Mouse (Mus musculus) kidney, embryonic 15.5 days (tissue): Measurements from ENCODE around the gene Lhx4. TPM values are rescaled to one million over a fixed set of nuclear protein-coding genes. Genes with fewer than 3 reads are reported as not detected.

Source experiments
- ATAC-seq: fragments of 200-750 bp; cut with Nextera tagmentation; replicated peaks from 2 replicates; pipeline ENCODE4 v1.8.0; 2017; ENCODE audit warnings: moderate TSS enrichment; ENCODE audit not compliant: low FRiP score
- H3K27ac ChIP-seq: fragments of 300-500 bp; sonication (generic); 2 replicates; pipeline ENCODE4 v1.5.1; 2015; ENCODE audit warnings: mild to moderate bottlenecking, inconsistent platforms
- H3K27me3 ChIP-seq: fragments of 300-500 bp; sonication (generic); 2 replicates; pipeline ENCODE4 v1.6.1; 2015; ENCODE audit warnings: inconsistent platforms
- H3K36me3 ChIP-seq: fragments of 300-500 bp; sonication (generic); 2 replicates; pipeline ENCODE4 v1.6.1; 2015; ENCODE audit warnings: inconsistent platforms
- H3K4me1 ChIP-seq: fragments of 300-500 bp; sonication (generic); 2 replicates; pipeline ENCODE4 v1.6.1; 2015; ENCODE audit warnings: inconsistent platforms
- H3K4me2 ChIP-seq: fragments of 300-500 bp; sonication (generic); 2 replicates; pipeline ENCODE4 v1.6.1; 2015; ENCODE audit warnings: moderate library complexity, mild to moderate bottlenecking, inconsistent platforms
- H3K4me3 ChIP-seq: fragments of 300-500 bp; sonication (generic); replicated peaks from 2 replicates; pipeline ENCODE4 v1.5.1; 2015; ENCODE audit warnings: mild to moderate bottlenecking, inconsistent platforms
- H3K9ac ChIP-seq: fragments of 300-500 bp; sonication (generic); 2 replicates; pipeline ENCODE4 v1.6.1; 2015; ENCODE audit warnings: mild to moderate bottlenecking, inconsistent platforms
- H3K9me3 ChIP-seq: fragments of 300-500 bp; sonication (generic); replicated peaks from 2 replicates; pipeline ENCODE4 v1.6.1; 2016; ENCODE audit warnings: inconsistent platforms
- WGBS: fragments of 180-500 bp; shearing (Covaris S2); methylation state at CpG from one replicate; pipeline ENCODE4 v1.1.7; 2015; ENCODE audit warnings: mixed read lengths; 5-methylcytosine and 5-hydroxymethylcytosine counted together
- polyA plus RNA-seq: library from polyadenylated mRNA; unstranded; fragments of >200 nt; fragmentation: Nextera tagmentation; extraction: Ambion mirVana; gene quantifications from 2 replicates; pipeline ENCODE4 v1.2.1, GENCODE M21; 2015

Lhx4 gene
- polyA plus RNA-seq = not detected in 2 replicates

DNA sequence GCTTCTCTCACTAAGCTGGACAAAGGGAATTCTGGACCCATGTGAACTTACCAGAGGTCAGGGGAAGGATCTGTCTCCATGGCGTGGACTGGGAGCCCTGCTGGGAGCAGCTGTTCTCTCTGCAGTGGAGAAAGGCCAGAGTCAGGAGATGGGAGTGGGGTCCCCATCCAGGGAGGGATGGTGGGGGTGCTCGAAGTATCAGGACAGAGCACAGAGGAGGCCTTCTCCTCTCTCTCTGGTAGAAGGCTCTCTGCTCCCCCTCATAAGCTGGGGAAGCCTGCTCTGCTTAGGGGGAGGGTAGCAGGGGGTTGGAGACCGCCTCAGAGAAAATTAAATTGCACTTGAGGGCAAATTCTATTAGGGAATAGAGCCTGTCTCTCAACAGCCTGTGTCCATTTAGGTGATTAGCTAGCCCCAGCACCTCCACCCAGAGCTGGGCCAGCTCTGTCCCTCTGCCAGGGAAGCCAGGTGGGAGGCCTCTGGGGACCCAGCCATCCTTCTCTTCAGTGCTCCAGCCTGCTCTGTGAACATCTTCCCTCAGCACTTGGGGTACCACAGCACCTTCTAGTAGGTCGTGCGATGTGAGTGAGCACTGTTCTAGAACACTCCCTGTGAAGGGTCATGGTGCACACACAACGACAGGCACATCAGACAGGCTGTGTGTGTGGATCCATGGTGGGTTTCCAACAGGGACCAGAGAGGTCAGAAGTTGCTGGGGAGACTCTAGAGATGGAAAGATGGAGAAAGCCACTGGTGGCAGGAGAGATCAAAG, at the start of gene Lhx4:
Lhx4 (minus strand) TSS at position 201 of the 772 bp plus-strand sequence.
- Histone ChIP-seq H3K4me1 (peaks cover 14% of the 10 kb centered on the region), H3K27me3 (peaks cover 75% of the 10 kb centered on the region), H3K36me3 (no peaks in the 10 kb centered on the region), H3K4me3 (no peak within 1 kb of the TSS), H3K4me2 (no peak within 1 kb of the TSS), H3K9ac (no peak within 1 kb of the TSS), H3K9me3 (no peaks in the 10 kb centered on the region), H3K27ac (no peak within 1 kb of the TSS)
- no peak for ATAC-seq
- WGBS = 63% methylated on average over 6 of the region's 6 CpGs

DNA sequence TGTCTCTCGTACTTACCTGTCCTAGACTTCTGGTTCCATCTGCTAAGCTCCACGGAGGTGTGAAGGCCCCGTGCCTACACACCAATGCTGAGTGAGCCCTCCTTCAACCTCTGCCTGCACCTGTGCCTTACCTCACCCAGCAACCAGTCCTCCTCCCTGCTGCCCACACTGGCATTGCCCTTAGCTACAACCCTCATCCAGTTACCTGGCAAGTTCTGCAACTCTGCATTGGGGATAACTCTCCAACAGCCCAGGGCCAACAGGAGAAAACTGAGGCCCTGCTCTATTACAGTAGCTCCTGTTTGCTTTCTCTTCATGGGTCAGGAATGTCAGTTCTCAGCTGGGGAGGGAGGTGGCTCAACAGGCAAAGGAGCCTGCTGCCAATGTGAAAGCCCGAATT, 46.5 kb upstream of the Lhx4 start:
- no peaks in the 10 kb centered on the region for H3K4me1 ChIP-seq
- no peak for ATAC-seq
- no peaks in the 10 kb centered on the region for H3K27me3 ChIP-seq
- H3K4me2 ChIP-seq = no peak overlapping the region
- H3K27ac ChIP-seq = no peak overlapping the region
- H3K36me3 ChIP-seq = peaks cover 41% of the 10 kb centered on the region
- no peaks in the 10 kb centered on the region for H3K9me3 ChIP-seq
- WGBS = 96% methylated on average over 4 of the region's 4 CpGs
- no peak overlapping the region for H3K9ac ChIP-seq
- no peak overlapping the region for H3K4me3 ChIP-seq

DNA sequence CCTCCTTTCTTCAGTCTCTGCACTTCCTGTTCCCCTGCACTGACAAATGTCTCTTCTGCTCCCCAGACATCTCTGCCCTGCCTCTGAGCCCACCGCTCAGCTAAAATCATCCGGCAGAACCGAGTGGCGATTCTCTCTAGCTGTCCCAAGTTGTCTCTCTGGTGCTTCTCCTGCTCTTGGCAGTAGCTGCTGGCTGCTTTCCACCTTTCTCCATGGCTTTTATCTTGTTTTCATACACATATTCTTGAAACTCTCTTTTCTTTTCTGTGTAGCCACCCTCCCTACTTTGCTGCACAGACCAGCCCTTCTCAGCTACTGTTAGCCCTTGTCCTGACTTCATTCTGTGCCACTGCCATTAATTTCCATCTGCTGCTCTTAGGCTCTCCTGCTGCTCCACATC, 45.9 kb upstream of the Lhx4 start:
- Histone ChIP-seq H3K4me1 (no peaks in the 10 kb centered on the region), H3K27ac (no peak overlapping the region), H3K27me3 (no peaks in the 10 kb centered on the region), H3K4me3 (no peak overlapping the region), H3K4me2 (no peak overlapping the region), H3K9ac (no peak overlapping the region), H3K9me3 (no peaks in the 10 kb centered on the region), H3K36me3 (peaks cover 37% of the 10 kb centered on the region)
- no peak for ATAC-seq
- 70% methylated on average over 4 of the region's 4 CpGs for WGBS

DNA sequence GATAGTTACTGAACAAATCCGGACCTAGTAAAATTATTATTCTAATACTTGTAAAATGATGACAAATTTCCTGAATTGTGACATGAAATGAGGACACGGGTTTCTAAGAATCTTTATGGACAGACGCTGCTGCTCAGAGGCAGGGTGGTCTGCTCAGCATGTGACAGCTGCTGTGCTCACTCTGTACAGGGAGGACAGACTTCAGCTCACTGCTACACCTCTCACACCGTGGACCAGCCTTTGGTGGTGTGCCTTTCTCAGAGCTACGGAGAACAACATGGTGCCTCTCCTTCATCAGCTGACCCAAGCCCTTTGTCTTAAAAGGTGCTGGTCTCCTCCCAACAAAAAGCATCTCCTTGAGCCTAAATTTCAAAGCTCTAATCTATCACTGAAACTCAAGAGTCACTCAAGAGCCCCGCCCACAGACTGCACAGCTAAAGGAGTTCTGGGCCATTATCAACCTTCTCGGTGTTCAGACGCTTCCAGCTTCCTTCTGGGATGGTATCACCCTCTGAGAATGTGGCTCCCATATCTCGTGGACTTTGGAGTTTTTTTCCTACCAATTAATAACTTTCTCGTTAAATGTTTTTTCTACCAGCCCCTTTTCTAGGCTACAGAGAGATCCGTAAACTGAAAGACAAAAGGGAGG, 45.4 kb upstream of the Lhx4 start:
- no peaks in the 10 kb centered on the region for H3K27me3 ChIP-seq
- ATAC-seq = no peak
- no peak overlapping the region for H3K9ac ChIP-seq
- H3K9me3 ChIP-seq = no peaks in the 10 kb centered on the region
- peaks cover 34% of the 10 kb centered on the region for H3K36me3 ChIP-seq
- no peak overlapping the region for H3K4me3 ChIP-seq
- no peak overlapping the region for H3K27ac ChIP-seq
- H3K4me2 ChIP-seq = no peak overlapping the region
- 82% methylated on average over 11 of the region's 11 CpGs for WGBS
- no peaks in the 10 kb centered on the region for H3K4me1 ChIP-seq

DNA sequence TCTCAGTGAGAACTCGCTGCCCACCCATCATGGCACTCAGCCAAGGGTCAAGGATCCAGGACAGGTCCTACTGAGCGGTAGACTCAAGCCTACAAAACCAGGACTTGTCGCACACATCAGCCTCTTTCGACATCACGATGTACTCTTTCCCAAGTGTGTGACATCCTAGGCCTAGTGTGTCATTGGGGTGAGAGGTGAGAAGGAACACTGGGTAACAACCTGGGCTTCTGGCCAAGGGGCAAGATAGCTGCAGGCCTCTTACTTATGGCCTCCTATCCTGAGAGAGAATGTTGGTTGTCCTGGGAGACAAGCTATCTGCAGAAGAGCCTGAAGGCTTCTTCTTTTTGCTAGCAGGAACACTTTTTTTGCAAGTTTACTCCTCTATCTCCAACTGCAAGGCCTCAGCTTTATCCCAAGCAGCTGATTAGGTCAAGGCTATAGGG, 44.3 kb upstream of the Lhx4 start:
- no peak overlapping the region for H3K27ac ChIP-seq
- H3K4me3 ChIP-seq = no peak overlapping the region
- H3K4me1 ChIP-seq = no peaks in the 10 kb centered on the region
- H3K36me3 ChIP-seq = peaks cover 38% of the 10 kb centered on the region
- H3K9me3 ChIP-seq = no peaks in the 10 kb centered on the region
- H3K9ac ChIP-seq = no peak overlapping the region
- 91% methylated on average over 5 of the region's 5 CpGs for WGBS
- no peak for ATAC-seq
- no peaks in the 10 kb centered on the region for H3K27me3 ChIP-seq
- no peak overlapping the region for H3K4me2 ChIP-seq

DNA sequence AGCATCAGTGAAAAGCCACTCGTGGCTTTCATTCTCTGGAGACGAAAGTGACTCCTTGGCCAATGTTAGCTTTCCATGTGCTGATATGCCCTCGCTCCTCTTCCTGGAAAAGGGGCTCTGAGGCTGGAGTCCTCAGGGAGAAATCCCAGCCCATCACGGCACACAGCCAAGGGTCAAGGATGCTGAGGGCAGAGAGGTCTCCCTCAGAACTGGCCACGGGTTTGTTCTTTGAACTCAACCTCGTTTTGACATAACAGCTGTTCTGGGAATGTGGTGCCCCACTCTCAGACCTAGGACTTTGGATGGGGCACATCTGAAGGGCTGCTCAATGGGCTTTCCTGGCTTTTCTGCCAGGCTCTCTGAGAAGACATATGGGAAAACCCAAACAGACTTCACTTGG, 43.4 kb upstream of the Lhx4 start:
- Histone ChIP-seq H3K36me3 (peaks cover 44% of the 10 kb centered on the region), H3K4me3 (no peak overlapping the region), H3K4me2 (no peak overlapping the region), H3K27me3 (no peaks in the 10 kb centered on the region), H3K9ac (no peak overlapping the region), H3K4me1 (no peaks in the 10 kb centered on the region), H3K27ac (no peak overlapping the region), H3K9me3 (no peaks in the 10 kb centered on the region)
- 79% methylated on average over 6 of the region's 6 CpGs for WGBS
- no peak for ATAC-seq

DNA sequence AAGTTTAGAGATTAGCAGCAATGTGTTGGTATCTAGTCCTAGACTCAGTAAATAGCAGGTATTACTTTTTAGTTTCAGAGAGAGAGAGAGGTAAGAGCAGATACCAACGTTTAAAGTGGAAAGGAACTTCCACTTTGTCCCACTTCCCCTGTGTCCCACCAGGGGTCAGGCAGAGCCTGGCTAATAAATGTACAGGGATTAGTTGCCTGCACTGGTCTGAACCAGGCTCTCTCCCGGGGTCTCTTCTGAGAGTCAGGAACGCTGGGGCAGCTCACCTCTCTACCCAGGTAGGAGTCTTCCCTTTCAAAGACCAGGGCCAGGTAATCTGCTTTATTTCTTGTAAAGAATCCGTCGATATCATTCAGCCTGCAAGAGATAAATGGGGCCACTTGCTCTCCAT, 40.4 kb upstream of the Lhx4 start:
- peak; percentile 67; the same call in 1 of the 2 replicates for ATAC-seq
- Histone ChIP-seq H3K4me1 (no peaks in the 10 kb centered on the region), H3K9ac (no peak overlapping the region), H3K4me3 (no peak overlapping the region), H3K9me3 (no peaks in the 10 kb centered on the region), H3K27me3 (no peaks in the 10 kb centered on the region), H3K27ac (no peak overlapping the region), H3K4me2 (no peak overlapping the region), H3K36me3 (peaks cover 48% of the 10 kb centered on the region)
- 70% methylated on average over 5 of the region's 5 CpGs for WGBS

DNA sequence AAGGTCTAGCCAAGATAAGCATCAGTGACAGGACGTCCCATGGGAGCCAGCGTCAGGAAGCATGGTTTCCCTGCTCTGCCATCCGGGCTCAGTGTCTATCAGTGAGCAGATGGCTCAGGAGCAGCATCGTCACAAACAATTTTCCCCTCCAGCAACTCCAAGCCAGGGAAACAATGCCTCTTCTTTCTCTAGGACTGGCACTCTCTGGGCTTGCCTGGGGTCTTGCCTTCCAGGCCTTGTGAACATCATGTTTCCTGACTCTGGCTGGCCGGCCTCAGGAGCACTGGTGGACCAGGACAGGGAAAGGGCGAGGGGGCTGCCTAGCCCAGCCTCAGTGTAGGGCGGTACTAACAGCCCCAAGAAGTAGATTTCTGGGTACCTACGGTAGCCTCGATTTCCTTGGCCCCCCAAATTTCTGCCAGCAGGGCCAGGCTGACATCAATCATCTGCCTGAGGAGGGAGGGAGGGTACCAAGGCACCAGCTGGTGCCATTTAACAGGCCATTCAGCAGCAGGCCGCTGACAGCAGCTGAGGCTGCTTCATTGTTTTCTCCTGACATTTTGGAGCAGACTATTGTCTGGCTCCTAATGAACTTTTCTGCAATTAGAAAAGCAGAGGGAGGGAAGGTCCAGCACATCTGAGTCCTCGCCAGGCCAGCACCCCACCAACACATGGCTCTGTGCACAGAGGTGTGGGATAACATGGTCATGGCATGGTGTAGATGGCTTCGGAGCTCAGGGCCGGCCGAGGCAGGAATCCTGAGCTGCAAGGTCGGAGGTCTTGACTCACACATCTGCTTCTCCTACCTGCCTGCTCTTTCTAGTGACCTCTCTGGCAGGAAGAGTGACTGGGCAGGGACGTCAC, 38.9 kb upstream of the Lhx4 start:
- no peak overlapping the region for H3K9ac ChIP-seq
- WGBS = 75% methylated on average over 16 of the region's 16 CpGs
- H3K27me3 ChIP-seq = no peaks in the 10 kb centered on the region
- no peak overlapping the region for H3K27ac ChIP-seq
- no peak overlapping the region for H3K4me2 ChIP-seq
- no peaks in the 10 kb centered on the region for H3K4me1 ChIP-seq
- ATAC-seq = no peak
- no peak overlapping the region for H3K4me3 ChIP-seq
- no peaks in the 10 kb centered on the region for H3K9me3 ChIP-seq
- H3K36me3 ChIP-seq = peaks cover 63% of the 10 kb centered on the region

DNA sequence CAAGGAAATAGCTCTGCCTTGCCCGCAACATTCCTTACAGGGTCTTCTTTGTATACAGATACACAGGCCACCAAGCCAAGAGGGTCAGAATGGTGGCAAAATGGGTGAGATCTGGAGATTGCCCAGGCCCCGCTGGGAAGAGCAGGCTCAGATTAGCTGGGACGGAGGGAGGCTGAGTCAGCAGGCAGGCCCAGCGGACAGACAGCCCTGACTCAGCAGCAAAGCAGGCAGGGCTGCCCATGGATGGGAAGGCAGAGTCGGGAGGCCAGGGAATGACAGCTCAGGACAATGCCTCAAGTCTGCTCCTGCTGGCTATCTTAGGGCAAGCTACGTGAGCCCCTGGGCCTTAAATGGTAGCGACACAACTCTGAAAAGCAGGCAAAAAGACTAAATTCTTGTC, 34.4 kb upstream of the Lhx4 start:
- ATAC-seq = no peak
- Histone ChIP-seq H3K27ac (no peak overlapping the region), H3K27me3 (no peaks in the 10 kb centered on the region), H3K4me2 (no peak overlapping the region), H3K9me3 (no peaks in the 10 kb centered on the region), H3K36me3 (peaks cover 56% of the 10 kb centered on the region), H3K4me1 (peaks cover 7% of the 10 kb centered on the region), H3K4me3 (no peak overlapping the region), H3K9ac (no peak overlapping the region)
- 72% methylated on average over 7 of the region's 7 CpGs for WGBS

DNA sequence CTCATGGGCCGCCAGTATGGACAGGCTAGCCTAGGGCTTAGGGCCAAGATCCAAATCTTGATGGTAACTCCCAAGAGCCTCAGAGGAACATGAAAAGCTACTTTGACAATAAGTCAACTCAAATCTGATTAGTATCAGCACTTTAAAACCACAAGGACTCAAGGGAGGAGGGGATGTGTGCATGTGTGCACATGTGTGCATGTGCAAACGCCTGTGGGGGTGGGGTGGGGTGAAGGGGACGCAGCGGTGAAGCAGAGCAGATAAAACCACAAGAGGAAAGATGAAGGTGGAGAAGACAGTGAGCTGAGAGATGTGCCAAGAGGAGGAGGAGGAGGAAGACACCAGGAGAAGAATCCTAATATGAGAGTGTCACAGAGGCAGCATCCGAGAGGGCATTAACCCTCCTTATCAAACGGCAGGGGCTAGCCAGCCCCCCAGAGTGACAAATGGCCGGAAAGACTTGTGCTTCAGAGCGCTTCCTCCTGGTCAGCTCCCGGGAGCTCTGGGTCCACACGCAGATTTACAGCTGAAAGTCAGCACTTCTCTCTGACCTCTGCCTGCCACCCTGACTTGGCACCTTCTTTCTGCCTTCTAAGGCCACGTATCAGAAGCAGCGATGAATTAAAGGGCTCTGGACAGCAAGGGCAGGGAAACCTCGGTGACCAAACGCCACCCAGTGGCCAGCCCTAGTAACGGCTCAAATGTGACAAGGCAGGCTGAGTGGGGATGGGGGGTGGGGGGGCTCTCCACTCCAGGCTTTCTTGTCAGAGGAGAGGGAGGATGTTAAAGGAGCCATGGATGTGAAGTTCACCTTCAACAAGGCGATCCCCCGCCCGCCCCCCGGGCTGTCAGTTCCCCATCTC, 33.1 kb upstream of the Lhx4 start:
- WGBS = 25% methylated on average over 19 of the region's 19 CpGs
- Histone ChIP-seq H3K9ac (no peak overlapping the region), H3K4me1 (peaks cover 7% of the 10 kb centered on the region), H3K36me3 (peaks cover 59% of the 10 kb centered on the region), H3K27me3 (no peaks in the 10 kb centered on the region), H3K9me3 (no peaks in the 10 kb centered on the region), H3K4me3 (no peak overlapping the region), H3K27ac (no peak overlapping the region), H3K4me2 (peak overlapping the region; percentile 30; the same call in 1 of the 2 replicates)
- ATAC-seq = no peak; the same call in 1 of the 2 replicates

DNA sequence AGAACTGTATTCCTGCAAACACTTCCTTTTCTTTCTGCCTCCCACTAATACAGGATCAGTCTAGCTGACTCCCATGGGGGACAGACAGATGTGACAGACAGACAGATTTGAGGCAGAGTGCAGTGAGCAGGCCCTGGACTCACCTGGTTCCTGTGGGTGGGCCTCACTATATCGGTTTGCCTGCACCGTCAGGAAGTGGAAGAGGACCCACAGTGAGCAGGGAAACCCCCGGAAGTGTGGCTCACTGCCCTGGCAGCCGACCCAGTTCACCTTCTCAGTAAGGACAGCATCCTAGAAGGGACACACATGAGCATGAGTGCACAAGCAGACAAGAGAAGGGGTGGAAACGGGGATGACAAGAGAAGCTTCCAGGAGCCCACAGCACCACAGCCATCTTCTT, 30.9 kb upstream of the Lhx4 start:
- H3K9me3 ChIP-seq = no peaks in the 10 kb centered on the region
- H3K36me3 ChIP-seq = peaks cover 53% of the 10 kb centered on the region
- peaks cover 8% of the 10 kb centered on the region for H3K4me1 ChIP-seq
- WGBS = 60% methylated on average over 5 of the region's 5 CpGs
- no peak overlapping the region for H3K4me2 ChIP-seq
- no peaks in the 10 kb centered on the region for H3K27me3 ChIP-seq
- no peak overlapping the region for H3K4me3 ChIP-seq
- ATAC-seq = no peak
- H3K27ac ChIP-seq = no peak overlapping the region
- H3K9ac ChIP-seq = no peak overlapping the region
